Comparison of ENCODE assay signal across 8 mouse cellular contexts in genomic region chr6:134147596-134148442, GRCm38 (mm10).
A peak's percentile ranks its signal among the peaks of the same experiment; 100 is the strongest.
DNase-seq lines count a peak whose midpoint lies in the region; ATAC-seq and TF ChIP-seq lines count a peak whose summit lies in the region.

No protein-coding gene starts in this region.

- no peak overlapping the region for H3K4me2 ChIP-seq in lung, embryonic 14.5 days

- no peak for ATAC-seq in lung, embryonic 14.5 days (ENCODE audit: insufficient read depth)
- ATAC-seq in inflammation-experienced regulatory T-cells, adult 6 months, result peak; percentile 95

- no peaks in the 10 kb centered on the region for H3K9me3 ChIP-seq in lung, embryonic 14.5 days (ENCODE audit: low read depth, low read length)

- H3K4me3 ChIP-seq in lung, embryonic 14.5 days (ENCODE audit: low read depth, low read length), result no peak overlapping the region
- H3K4me3 ChIP-seq in lung, adult 2 months (replicated peaks; ENCODE audit: extremely low read depth, low read depth, low read length), result no peak overlapping the region

- peak overlapping the region; percentile 18; the same call in 1 of the 2 replicates for H3K27ac ChIP-seq in lung, embryonic 14.5 days (ENCODE audit: low read depth)

- H3K27me3 ChIP-seq in lung, embryonic 14.5 days (ENCODE audit: insufficient read depth, low read length), result no peaks in the 10 kb centered on the region

- H3K4me1 ChIP-seq in lung, embryonic 14.5 days (ENCODE audit: insufficient read depth), result peaks cover 59% of the 10 kb centered on the region
- peaks cover 20% of the 10 kb centered on the region for H3K4me1 ChIP-seq in lung, adult 2 months (ENCODE audit: control insufficient read depth, insufficient read depth, low read length)

- no peak overlapping the region for H3K9ac ChIP-seq in lung, embryonic 14.5 days

- TF ChIP-seq POLR2A in lung, adult 2 months (IDR thresholded peaks at IDR 0.05; ENCODE audit: borderline replicate concordance, extremely low read depth, low read depth, low read length), result no peak

- DNase-seq in lung, embryonic 14.5 days, result peak; percentile 61
- no peak for DNase-seq in lung, adult 2 months
- peak; percentile 51 to 75 for DNase-seq in cerebellum, postnatal 25 days
- peak; percentile 9 to 14 for DNase-seq in natural killer cell, adult 2 months (ENCODE audit: low spot score in 2 of 2)
- no peak for DNase-seq in urinary bladder, postnatal 25 days (ENCODE audit: low spot score)
- no peak for DNase-seq in gastrocnemius, postnatal 4 days (ENCODE audit: low spot score in 2 of 2)
- DNase-seq in urinary bladder, adult 2 months (ENCODE audit: low spot score), result no peak

- H3K36me3 ChIP-seq in lung, embryonic 14.5 days (ENCODE audit: insufficient read depth), result 0 out of 2 replicates have a peak, but pooled peaks cover 3% of the 10 kb centered on the region

- 45% methylated on average over 22 of the region's 22 CpGs for WGBS in lung, embryonic 14.5 days
- 65% methylated on average over 22 of the region's 22 CpGs for WGBS in lung, adult 2 months

- TF ChIP-seq CTCF in lung, embryonic 14.5 days (IDR thresholded peaks at IDR 0.05; ENCODE audit: low read depth), result no peak
- TF ChIP-seq CTCF in lung, adult 2 months (IDR thresholded peaks at IDR 0.05; ENCODE audit: insufficient read depth, low read length), result no peak

Comparison
In these comparisons a context has a peak if more than half of its experiments do, and no peak if none do; other contexts are left out.
1. DNase-seq: peak in lung, embryonic 14.5 days (single experiment), cerebellum, postnatal 25 days (2 of 2) and natural killer cell, adult 2 months (2 of 2); none in lung, adult 2 months (single experiment), urinary bladder, postnatal 25 days (single experiment), gastrocnemius, postnatal 4 days (0 of 2) and urinary bladder, adult 2 months (single experiment).